Mouse (Mus musculus) c-Kit-positive CD71-positive TER-119-negative erythroid progenitor cells, embryonic 14.5 days (primary cell): Measurements from ENCODE around the gene Hoxb1.

Experiments used
- DNase-seq: peaks from one replicate; pipeline ENCODE4 v3.0.0-alpha.2; 2013; ENCODE audit warnings: low read depth

Hoxb1 gene

GRCm38 (mm10) chr11:96334002-96334364, 31.6 kb upstream of the Hoxb1 start:
- DNase-seq = no peak

- DNase-seq = no peak
These were observed 30.6 kb upstream of the Hoxb1 start for GRCm38 (mm10) chr11:96334998-96335397.

GRCm38 (mm10) chr11:96336597-96336996, 29.0 kb upstream of the Hoxb1 start:
- no peak for DNase-seq

- DNase-seq = no peak
These were observed 28.5 kb upstream of the Hoxb1 start for GRCm38 (mm10) chr11:96337026-96337425.

- no peak for DNase-seq
These were observed 26.3 kb upstream of the Hoxb1 start for GRCm38 (mm10) chr11:96338957-96339855.

GRCm38 (mm10) chr11:96340698-96341365, 24.7 kb upstream of the Hoxb1 start:
- no peak for DNase-seq

- DNase-seq = no peak
These were observed 23.6 kb upstream of the Hoxb1 start for GRCm38 (mm10) chr11:96341701-96342575.

GRCm38 (mm10) chr11:96342576-96342930, 23.0 kb upstream of the Hoxb1 start:
- DNase-seq = no peak

- DNase-seq = no peak
These were observed 22.3 kb upstream of the Hoxb1 start for GRCm38 (mm10) chr11:96343206-96343745.

GRCm38 (mm10) chr11:96344061-96344877, 21.3 kb upstream of the Hoxb1 start:
- DNase-seq = no peak

- DNase-seq = no peak
These were observed 20.7 kb upstream of the Hoxb1 start for GRCm38 (mm10) chr11:96344878-96345159.

- DNase-seq = no peak
These were observed 20.2 kb upstream of the Hoxb1 start for GRCm38 (mm10) chr11:96345220-96345892.

- DNase-seq = no peak
These were observed 19.4 kb upstream of the Hoxb1 start for GRCm38 (mm10) chr11:96345893-96346806.

GRCm38 (mm10) chr11:96346916-96347520, 18.5 kb upstream of the Hoxb1 start:
- no peak for DNase-seq

- DNase-seq = no peak
These were observed 17.8 kb upstream of the Hoxb1 start for GRCm38 (mm10) chr11:96347717-96348116.

GRCm38 (mm10) chr11:96348141-96348928, 17.2 kb upstream of the Hoxb1 start:
- DNase-seq = no peak

GRCm38 (mm10) chr11:96348988-96349387, 16.6 kb upstream of the Hoxb1 start:
- no peak for DNase-seq

GRCm38 (mm10) chr11:96349491-96350340, 15.8 kb upstream of the Hoxb1 start:
- no peak for DNase-seq
